Mouse (Mus musculus): ENCODE measurements around the gene Dhrs2. TPM values are rescaled to one million over a fixed set of nuclear protein-coding genes. Genes with fewer than 3 reads are reported as not detected.

Dhrs2 gene
- polyA plus RNA-seq, 1 experiment: not detected

- Histone ChIP-seq H3K27me3 (ENCODE audit: control insufficient read depth) (no peaks in the 10 kb centered on the region), H3K4me3 (replicated peaks) (no peak overlapping the region), H3K4me1 (ENCODE audit: control insufficient read depth) (no peaks in the 10 kb centered on the region), H3K9me3 (ENCODE audit: control insufficient read depth, low read length) (no peaks in the 10 kb centered on the region), H3K36me3 (ENCODE audit: control insufficient read depth) (no peaks in the 10 kb centered on the region)
- no peak for TF ChIP-seq TAL1 (IDR thresholded peaks at IDR 0.05; ENCODE audit: low read length)
- no peak for TF ChIP-seq GATA1 (IDR thresholded peaks at IDR 0.05; ENCODE audit: low read length)
These were observed 53.0 kb downstream of the Dhrs2 start for GRCm38 (mm10) chr14:55274810-55275209.

- H3K9me3 ChIP-seq (ENCODE audit: control insufficient read depth, low read length): no peaks in the 10 kb centered on the region
- H3K4me1 ChIP-seq (ENCODE audit: control insufficient read depth): no peaks in the 10 kb centered on the region
- no peaks in the 10 kb centered on the region for H3K36me3 ChIP-seq (ENCODE audit: control insufficient read depth)
- no peaks in the 10 kb centered on the region for H3K27me3 ChIP-seq (ENCODE audit: control insufficient read depth)
- no peak overlapping the region for H3K4me3 ChIP-seq (replicated peaks)
- no peak for TF ChIP-seq TAL1 (IDR thresholded peaks at IDR 0.05; ENCODE audit: low read length)
- TF ChIP-seq GATA1 (IDR thresholded peaks at IDR 0.05; ENCODE audit: low read length): no peak
These were observed 57.7 kb downstream of the Dhrs2 start for GRCm38 (mm10) chr14:55279322-55280069.

Other genes starting within 250 kb of the Dhrs2 start
- gene Gm17428, start 245.1 kb upstream of the Dhrs2 start, polyA plus RNA-seq (2012): not detected in 2 replicates
- gene Myh7, start 227.4 kb upstream of the Dhrs2 start, polyA plus RNA-seq (2012): not detected in 2 replicates
- gene Ngdn, start 206.6 kb upstream of the Dhrs2 start, polyA plus RNA-seq (2012): 2.8 and 3.1 TPM in 2 replicates
- 0.06 TPM in 2 replicates for gene Zfhx2, start 129.7 kb upstream of the Dhrs2 start, polyA plus RNA-seq (2012)
- gene Thtpa, start 127.2 kb upstream of the Dhrs2 start, polyA plus RNA-seq (2012): 0.02 and 0.04 TPM in 2 replicates
- gene Ap1g2, start 115.4 kb upstream of the Dhrs2 start, polyA plus RNA-seq (2012): 1.7 and 2.4 TPM in 2 replicates
- 0.02 TPM in 1 of 2 replicates, not detected in the other for gene Jph4, start 105.1 kb upstream of the Dhrs2 start, polyA plus RNA-seq (2012)

All from erythroblast, embryonic 14.5 days (primary cell).